Mouse (Mus musculus): ENCODE measurements around the gene Lsm2.
"Not testable (repeated sequence)": the region's sequence is repeated elsewhere in the genome, so short reads cannot be mapped to it uniquely, and the experiment has no call there.

Lsm2 gene

DNA sequence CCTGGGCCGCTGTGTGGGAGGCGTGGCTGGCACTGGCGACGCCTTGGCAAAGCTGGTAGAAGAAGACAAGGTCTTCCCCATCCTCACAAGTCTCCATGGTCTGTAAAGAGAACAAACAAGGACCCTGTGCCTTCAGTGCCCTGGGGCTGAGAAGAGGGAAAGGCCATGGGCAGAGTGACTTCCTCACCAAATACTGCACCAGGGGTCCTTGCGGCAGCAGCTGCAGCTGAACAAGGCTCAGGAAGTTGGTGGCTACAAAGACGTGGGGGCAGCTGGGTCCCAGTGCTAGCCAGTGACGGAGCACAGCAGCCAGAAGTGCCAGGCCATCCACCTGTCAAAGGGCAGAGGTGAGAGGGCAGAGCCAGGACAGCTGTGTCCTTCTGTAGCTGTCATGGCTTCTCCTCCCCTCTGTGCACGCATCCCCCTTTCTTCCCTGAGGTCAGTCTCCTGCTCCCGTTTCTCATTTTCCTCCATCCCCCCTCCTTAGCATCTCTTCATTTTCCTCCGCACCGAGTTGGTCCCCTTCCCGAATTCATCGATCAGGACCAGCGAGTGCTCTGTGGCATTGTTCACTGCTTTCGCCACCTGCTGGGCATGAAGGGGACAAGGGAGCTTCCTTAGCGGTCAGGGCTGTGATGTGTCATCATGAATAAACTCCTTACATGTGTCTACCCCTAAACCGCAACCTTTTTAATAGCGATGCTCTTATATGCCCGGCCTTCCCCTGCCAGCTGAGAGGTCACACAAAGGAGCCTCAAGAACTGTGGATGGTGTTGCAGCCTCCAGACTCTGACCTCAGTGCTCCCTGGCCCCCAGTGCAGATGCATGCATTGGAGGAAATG lies 48.2 kb downstream of the Lsm2 start:
- peak; percentile 43 for DNase-seq (ENCODE audit: extremely low spot score, low spot score)

DNA sequence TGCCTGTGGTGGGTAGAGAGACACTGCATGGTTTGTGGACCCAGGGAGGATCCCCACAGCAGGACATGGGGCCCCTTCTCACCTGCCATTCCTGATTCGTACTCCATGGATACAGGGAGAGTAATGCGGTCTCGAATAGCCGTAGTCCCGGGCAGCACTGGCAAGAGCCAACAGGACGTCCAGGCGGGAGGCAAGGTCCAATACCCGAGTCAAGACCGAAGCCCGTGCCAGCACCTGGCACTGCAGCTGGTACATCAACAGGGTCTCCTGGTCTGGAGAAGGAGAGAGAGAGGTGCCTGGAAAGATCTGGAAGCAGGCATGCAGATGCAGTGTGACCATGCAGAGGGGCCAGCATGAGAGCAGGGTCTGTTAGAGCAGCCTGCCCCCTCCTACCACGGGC lies 49.6 kb downstream of the Lsm2 start:
- DNase-seq (ENCODE audit: extremely low spot score, low spot score) = no peak

DNA sequence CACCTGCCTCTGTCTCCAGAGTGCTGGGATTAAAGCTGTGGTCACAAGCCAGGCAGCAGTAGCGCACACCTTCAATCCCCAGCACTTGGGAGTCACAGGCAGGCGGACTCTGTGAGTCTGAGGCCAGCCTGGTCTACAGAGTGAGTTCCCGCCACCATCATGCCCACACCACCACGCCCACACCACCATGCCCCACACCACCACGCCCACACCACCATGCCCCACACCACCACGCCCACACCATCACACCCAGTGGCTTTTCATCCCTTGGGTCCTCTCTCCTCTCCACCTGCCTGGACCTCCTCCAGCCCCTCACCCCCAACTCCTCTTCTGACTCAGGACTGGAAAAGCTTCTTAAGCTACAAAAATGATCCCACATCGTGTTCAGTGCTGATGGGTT lies 50.2 kb downstream of the Lsm2 start:
- DNase-seq (ENCODE audit: extremely low spot score, low spot score) = no peak

DNA sequence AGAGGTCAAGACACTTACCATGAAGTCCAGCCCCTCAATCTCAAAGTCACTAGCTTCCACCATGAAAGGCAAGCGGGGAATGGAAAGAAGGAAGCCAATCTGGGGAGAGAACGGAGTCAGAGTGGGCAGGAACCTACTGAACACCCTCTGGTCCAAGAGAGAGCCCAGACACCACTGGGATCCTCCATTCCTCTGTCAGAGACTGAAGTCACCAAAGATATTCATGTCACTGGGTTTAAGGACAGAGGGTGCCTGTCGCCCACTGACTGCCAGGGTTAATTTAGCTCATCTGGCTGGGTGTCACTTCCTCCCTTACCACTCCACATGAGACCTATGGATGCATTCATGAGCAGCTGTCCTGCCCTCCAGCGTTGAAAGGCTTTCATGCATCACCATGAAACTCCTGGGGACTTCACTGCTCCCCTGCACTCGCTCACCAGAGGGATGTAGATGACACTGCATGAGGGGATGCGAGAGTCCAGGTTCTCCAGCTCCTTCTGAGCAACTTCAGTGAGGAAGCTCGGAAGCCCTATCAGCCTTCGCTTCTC lies 50.7 kb downstream of the Lsm2 start:
- no peak for DNase-seq (ENCODE audit: extremely low spot score, low spot score)

DNA sequence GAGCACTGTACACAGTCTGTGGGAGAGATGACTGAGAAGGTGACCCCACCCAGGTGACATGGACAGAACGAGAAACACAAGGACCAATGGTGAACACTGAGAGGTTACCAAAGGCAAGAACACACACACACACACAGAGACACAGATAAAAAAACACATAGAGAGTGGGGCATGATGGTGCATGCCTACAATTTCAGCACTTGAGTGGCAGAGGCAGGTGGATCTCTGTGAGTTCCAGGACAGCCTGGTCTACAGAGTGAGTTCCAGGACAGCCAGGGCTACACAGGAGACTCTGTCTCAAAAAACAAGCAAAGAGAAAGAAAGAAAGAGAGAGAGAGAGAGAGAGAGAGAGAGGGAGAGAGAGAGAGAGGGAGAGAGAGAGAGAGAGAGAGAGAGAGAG lies 52.0 kb downstream of the Lsm2 start:
- DNase-seq (ENCODE audit: extremely low spot score, low spot score) = not testable (repeated sequence)

DNA sequence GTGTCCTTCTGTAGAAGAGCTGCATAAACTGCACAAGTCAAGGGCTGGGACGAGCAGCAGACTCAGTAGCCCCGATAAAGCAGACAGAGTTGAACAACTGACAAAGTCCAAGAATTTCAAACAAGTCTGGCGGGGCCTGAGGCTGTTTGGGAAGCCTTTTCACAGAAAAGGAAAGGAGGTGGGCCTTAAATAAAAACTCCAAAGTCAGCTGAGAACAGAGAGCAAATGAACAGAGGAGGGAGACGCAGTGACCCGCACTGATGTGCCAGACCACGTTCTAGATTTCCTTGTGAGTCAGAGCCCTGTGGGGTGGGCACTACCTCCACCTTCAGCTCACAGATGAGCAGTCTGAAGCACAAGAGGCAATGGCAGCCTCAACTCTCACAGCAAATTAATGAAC lies 53.2 kb downstream of the Lsm2 start:
- DNase-seq (ENCODE audit: extremely low spot score, low spot score) = no peak

All from neural tube, embryonic 10.5 days (tissue).